Comparison of ENCODE assay signal across 9 mouse cellular contexts in the genomic region with DNA sequence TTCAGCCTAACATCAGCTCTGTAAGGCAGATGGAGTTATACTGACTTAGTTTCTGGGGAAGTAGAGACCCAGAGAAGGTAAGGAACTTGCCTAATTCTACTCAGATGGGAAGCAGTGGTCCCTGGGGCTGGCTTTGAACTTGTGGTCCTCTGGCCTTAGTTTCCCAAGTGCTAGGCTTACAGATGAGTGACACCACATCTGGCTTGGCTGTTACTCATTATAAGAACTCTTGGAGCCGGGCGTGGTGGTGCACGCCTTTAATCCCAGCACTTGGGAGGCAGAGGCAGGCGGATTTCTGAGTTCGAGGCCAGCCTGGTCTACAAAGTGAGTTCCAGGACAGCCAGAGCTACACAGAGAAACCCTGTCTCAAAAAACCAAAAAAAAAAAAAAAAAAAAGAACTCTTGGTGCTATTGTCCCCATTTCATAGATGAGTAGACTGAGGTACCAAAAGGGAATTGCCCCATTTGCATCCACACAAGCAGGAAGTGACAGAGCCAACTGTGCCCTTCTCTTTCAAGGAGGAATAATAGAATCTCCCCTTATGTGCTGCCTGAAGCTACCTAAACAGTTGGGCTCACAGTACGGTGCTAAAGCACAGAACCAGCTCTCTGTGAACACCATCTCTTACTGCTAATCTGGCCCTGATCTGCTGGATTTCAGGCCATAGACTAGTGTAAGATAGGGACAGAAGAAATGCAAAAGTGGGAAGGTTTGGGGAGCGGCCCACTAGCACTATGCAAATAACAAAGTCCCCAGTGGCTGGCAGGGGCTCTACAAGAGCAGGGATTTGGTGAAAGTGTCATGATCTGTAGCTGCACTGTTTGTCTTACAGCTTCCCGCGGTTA. TPM values are rescaled to one million over a fixed set of nuclear protein-coding genes. Genes with fewer than 3 reads are reported as not detected.
DNase-seq lines count a peak whose midpoint lies in the region; ATAC-seq and TF ChIP-seq lines count a peak whose summit lies in the region.
"Had no signal": no experiment of that assay in that cellular context is flagged by ENCODE, and none has a peak within 500 bp of the region (broad histone marks: within the 10 kb centered on the region; RNA-seq: fewer than 3 reads in every experiment).

No protein-coding gene starts in this region.

- peaks cover 11% of the 10 kb centered on the region for H3K4me1 ChIP-seq in heart, embryonic 12.5 days (replicated peaks)
- H3K4me1 ChIP-seq in midbrain, embryonic 10.5 days = peaks cover 25% of the 10 kb centered on the region
- peaks cover 3% of the 10 kb centered on the region for H3K4me1 ChIP-seq in midbrain, embryonic 16.5 days (ENCODE audit: control insufficient read depth, insufficient read depth, low read length)
- H3K4me1 ChIP-seq in limb, embryonic 14.5 days (ENCODE audit: control insufficient read depth, insufficient read depth, low read length) = peaks cover 5% of the 10 kb centered on the region; the same call in 1 of the 2 replicates
- peaks cover 18% of the 10 kb centered on the region for H3K4me1 ChIP-seq in stomach, embryonic 15.5 days

- DNase-seq in heart, adult 9 months (ENCODE audit: low spot score in 2 of 2) = no peak
- no peak for DNase-seq in midbrain, embryonic 10.5 days (ENCODE audit: low spot score)
- DNase-seq in limb, embryonic 14.5 days (ENCODE audit: low spot score) = no peak
- DNase-seq in adrenal gland, postnatal 10 days = no peak
- no peak for DNase-seq in layer of hippocampus, adult 9-10 months (ENCODE audit: low spot score)
- DNase-seq: gastrocnemius, postnatal 36 days had no signal

- 68% methylated on average over 9 of the region's 9 CpGs for WGBS in heart, embryonic 12.5 days
- WGBS in midbrain, embryonic 10.5 days = 69% methylated on average over 9 of the region's 9 CpGs
- 64% methylated on average over 8 of the region's 9 CpGs for WGBS in midbrain, embryonic 16.5 days
- 66% methylated on average over 9 of the region's 9 CpGs for WGBS in limb, embryonic 14.5 days
- whole genome bisulfite sequencing in stomach, embryonic 15.5 days = 64% methylated on average over 9 of the region's 9 CpGs

- peaks cover 7% of the 10 kb centered on the region; the same call in 1 of the 2 replicates for H3K27me3 ChIP-seq in heart, embryonic 12.5 days (replicated peaks)
- 0 out of 2 replicates have a peak, but pooled peaks cover 8% of the 10 kb centered on the region for H3K27me3 ChIP-seq in midbrain, embryonic 10.5 days (ENCODE audit: low read depth, poor library complexity, severe bottlenecking)
- no peaks in the 10 kb centered on the region for H3K27me3 ChIP-seq in midbrain, embryonic 16.5 days (ENCODE audit: control insufficient read depth, insufficient read depth, low read depth, low read length)
- H3K27me3 ChIP-seq in limb, embryonic 14.5 days (ENCODE audit: control insufficient read depth, insufficient read depth, low read length) = no peaks in the 10 kb centered on the region
- no peaks in the 10 kb centered on the region for H3K27me3 ChIP-seq in stomach, embryonic 15.5 days (replicated peaks)

- peak overlapping the region; percentile 50; the same call in 1 of the 2 replicates for H3K9ac ChIP-seq in heart, embryonic 12.5 days
- H3K9ac ChIP-seq in midbrain, embryonic 16.5 days (ENCODE audit: low read depth, low read length) = no peak overlapping the region
- 0 out of 2 replicates have a peak overlapping the region, but pooled peaks have one; percentile 21 for H3K9ac ChIP-seq in limb, embryonic 14.5 days (ENCODE audit: low read depth, low read length, severe bottlenecking)
- no peak overlapping the region for H3K9ac ChIP-seq in stomach, embryonic 15.5 days

- no peaks in the 10 kb centered on the region for H3K36me3 ChIP-seq in heart, embryonic 12.5 days
- no peaks in the 10 kb centered on the region for H3K36me3 ChIP-seq in midbrain, embryonic 10.5 days
- H3K36me3 ChIP-seq in midbrain, embryonic 16.5 days (ENCODE audit: control insufficient read depth, insufficient read depth, low read length) = no peaks in the 10 kb centered on the region
- H3K36me3 ChIP-seq in limb, embryonic 14.5 days (ENCODE audit: control insufficient read depth, insufficient read depth, low read length) = no peaks in the 10 kb centered on the region
- no peaks in the 10 kb centered on the region for H3K36me3 ChIP-seq in stomach, embryonic 15.5 days

- no peak for TF ChIP-seq POLR2A in limb, embryonic 14.5 days (IDR thresholded peaks at IDR 0.05; ENCODE audit: borderline replicate concordance, extremely low read depth, insufficient read depth, insufficient read length)

- peak overlapping the region; percentile 22; the same call in 1 of the 2 replicates for H3K4me3 ChIP-seq in heart, embryonic 12.5 days
- H3K4me3 ChIP-seq in midbrain, embryonic 10.5 days = peak overlapping the region; percentile 37
- H3K4me3 ChIP-seq in midbrain, embryonic 16.5 days (ENCODE audit: low read depth, low read length) = no peak overlapping the region
- no peak overlapping the region for H3K4me3 ChIP-seq in limb, embryonic 14.5 days (replicated peaks; ENCODE audit: low read length)
- no peak overlapping the region for H3K4me3 ChIP-seq in stomach, embryonic 15.5 days (replicated peaks)

- H3K9me3 ChIP-seq in heart, embryonic 12.5 days (replicated peaks) = no peaks in the 10 kb centered on the region
- H3K9me3 ChIP-seq in midbrain, embryonic 10.5 days (replicated peaks) = no peaks in the 10 kb centered on the region
- H3K9me3 ChIP-seq in midbrain, embryonic 16.5 days (replicated peaks; ENCODE audit: control insufficient read depth, low read length, poor library complexity, severe bottlenecking) = no peaks in the 10 kb centered on the region
- no peaks in the 10 kb centered on the region for H3K9me3 ChIP-seq in limb, embryonic 14.5 days (ENCODE audit: control insufficient read depth, low read length)
- no peaks in the 10 kb centered on the region for H3K9me3 ChIP-seq in stomach, embryonic 15.5 days

- H3K4me2 ChIP-seq in heart, embryonic 12.5 days = peak overlapping the region; percentile 55
- H3K4me2 ChIP-seq in midbrain, embryonic 16.5 days (ENCODE audit: low read length) = no peak overlapping the region
- H3K4me2 ChIP-seq in limb, embryonic 14.5 days (replicated peaks; ENCODE audit: low read depth, low read length, severe bottlenecking) = peak overlapping the region; percentile 2
- H3K4me2 ChIP-seq in stomach, embryonic 15.5 days = peak overlapping the region; percentile 40

- H3K27ac ChIP-seq in heart, embryonic 12.5 days (ENCODE audit: poor library complexity, severe bottlenecking) = no peak overlapping the region
- H3K27ac ChIP-seq in midbrain, embryonic 10.5 days (replicated peaks) = peak overlapping the region; percentile 57; the same call in 1 of the 2 replicates
- no peak overlapping the region for H3K27ac ChIP-seq in midbrain, embryonic 16.5 days (ENCODE audit: low read length)
- no peak overlapping the region for H3K27ac ChIP-seq in limb, embryonic 14.5 days (replicated peaks; ENCODE audit: low read depth, low read length)
- H3K27ac ChIP-seq in stomach, embryonic 15.5 days = peak overlapping the region; percentile 49

- no peak for ATAC-seq in heart, embryonic 12.5 days (ENCODE audit: insufficient number of reproducible peaks, low FRiP score)
- ATAC-seq in midbrain, embryonic 16.5 days = no peak
- no peak for ATAC-seq in limb, embryonic 14.5 days (ENCODE audit: low FRiP score, low read depth)
- ATAC-seq in stomach, embryonic 15.5 days (ENCODE audit: insufficient read depth, low FRiP score, low read depth) = peak; percentile 32

RNA-seq across cellular contexts. Expression of gene Abcc6, which starts 0.6 kb away (rescaled TPM):
- polyA plus RNA-seq in heart, embryonic 12.5 days (2016; fragmentation: Nextera tagmentation; extraction: Ambion mirVana) = 0.06 and 0.22 TPM in 2 replicates
- 0.12 and 0.17 TPM in 2 replicates for polyA plus RNA-seq in midbrain, embryonic 10.5 days (2016; fragmentation: Nextera tagmentation; extraction: Ambion mirVana)
- polyA plus RNA-seq in midbrain, embryonic 16.5 days (2015; fragmentation: Nextera tagmentation; extraction: Ambion mirVana) = 0.27 and 0.45 TPM in 2 replicates
- 1.2 and 2.2 TPM in 2 replicates for polyA plus RNA-seq in limb, embryonic 14.5 days (2012; rRNA removed)
- polyA plus RNA-seq in limb, embryonic 14.5 days (2014; fragmentation: Nextera tagmentation; extraction: Ambion mirVana) = 0.18 and 0.30 TPM in 2 replicates
- 1.3 and 2.0 TPM in 2 replicates for polyA plus RNA-seq in stomach, embryonic 15.5 days (2015; fragmentation: Nextera tagmentation; extraction: Ambion mirVana)
- total RNA-seq in adrenal gland, postnatal 10 days (2021) = 10 to 100 TPM in 1 of 2 experiments, 1 to 10 TPM in 1; 8.2 to 13.6 TPM
- total RNA-seq: gastrocnemius, postnatal 36 days had no signal

RNA-seq across cellular contexts. Expression of gene Nomo1, which starts 4.0 kb away (rescaled TPM):
- polyA plus RNA-seq in heart, embryonic 12.5 days (2016; fragmentation: Nextera tagmentation; extraction: Ambion mirVana) = 47.8 and 54.4 TPM in 2 replicates
- polyA plus RNA-seq in midbrain, embryonic 10.5 days (2016; fragmentation: Nextera tagmentation; extraction: Ambion mirVana) = 29.9 and 31.0 TPM in 2 replicates
- polyA plus RNA-seq in midbrain, embryonic 16.5 days (2015; fragmentation: Nextera tagmentation; extraction: Ambion mirVana) = 45.0 and 47.0 TPM in 2 replicates
- polyA plus RNA-seq in limb, embryonic 14.5 days (2012; rRNA removed) = 38.8 and 39.5 TPM in 2 replicates
- polyA plus RNA-seq in limb, embryonic 14.5 days (2014; fragmentation: Nextera tagmentation; extraction: Ambion mirVana) = 21.2 and 22.1 TPM in 2 replicates
- 44.7 and 54.1 TPM in 2 replicates for polyA plus RNA-seq in stomach, embryonic 15.5 days (2015; fragmentation: Nextera tagmentation; extraction: Ambion mirVana)
- 10 to 100 TPM; 50.4 to 50.6 TPM for total RNA-seq in adrenal gland, postnatal 10 days (2021)

Comparison
In these comparisons a context has a peak if more than half of its experiments do, and no peak if none do; other contexts are left out.
1. H3K27ac ChIP-seq: peak in midbrain, embryonic 10.5 days (single experiment) and stomach, embryonic 15.5 days (single experiment); none in heart, embryonic 12.5 days (single experiment), midbrain, embryonic 16.5 days (single experiment) and limb, embryonic 14.5 days (single experiment).
2. H3K4me3 ChIP-seq: peak in heart, embryonic 12.5 days (single experiment) and midbrain, embryonic 10.5 days (single experiment); none in midbrain, embryonic 16.5 days (single experiment), limb, embryonic 14.5 days (single experiment) and stomach, embryonic 15.5 days (single experiment).
3. H3K9ac ChIP-seq: peak in heart, embryonic 12.5 days (single experiment) and limb, embryonic 14.5 days (single experiment); none in midbrain, embryonic 16.5 days (single experiment) and stomach, embryonic 15.5 days (single experiment).